Mouse (Mus musculus) A20 (cell line): ENCODE measurements around the gene Plekhm1.
"Not testable (repeated sequence)": the region's sequence is repeated elsewhere in the genome, so short reads cannot be mapped to it uniquely, and the experiment has no call there.

Experiments
- DNase-seq: peaks from one replicate; pipeline ENCODE4 v3.0.0-alpha.2; 2011; ENCODE audit warnings: low read depth, low spot score

The Plekhm1 gene

DNA sequence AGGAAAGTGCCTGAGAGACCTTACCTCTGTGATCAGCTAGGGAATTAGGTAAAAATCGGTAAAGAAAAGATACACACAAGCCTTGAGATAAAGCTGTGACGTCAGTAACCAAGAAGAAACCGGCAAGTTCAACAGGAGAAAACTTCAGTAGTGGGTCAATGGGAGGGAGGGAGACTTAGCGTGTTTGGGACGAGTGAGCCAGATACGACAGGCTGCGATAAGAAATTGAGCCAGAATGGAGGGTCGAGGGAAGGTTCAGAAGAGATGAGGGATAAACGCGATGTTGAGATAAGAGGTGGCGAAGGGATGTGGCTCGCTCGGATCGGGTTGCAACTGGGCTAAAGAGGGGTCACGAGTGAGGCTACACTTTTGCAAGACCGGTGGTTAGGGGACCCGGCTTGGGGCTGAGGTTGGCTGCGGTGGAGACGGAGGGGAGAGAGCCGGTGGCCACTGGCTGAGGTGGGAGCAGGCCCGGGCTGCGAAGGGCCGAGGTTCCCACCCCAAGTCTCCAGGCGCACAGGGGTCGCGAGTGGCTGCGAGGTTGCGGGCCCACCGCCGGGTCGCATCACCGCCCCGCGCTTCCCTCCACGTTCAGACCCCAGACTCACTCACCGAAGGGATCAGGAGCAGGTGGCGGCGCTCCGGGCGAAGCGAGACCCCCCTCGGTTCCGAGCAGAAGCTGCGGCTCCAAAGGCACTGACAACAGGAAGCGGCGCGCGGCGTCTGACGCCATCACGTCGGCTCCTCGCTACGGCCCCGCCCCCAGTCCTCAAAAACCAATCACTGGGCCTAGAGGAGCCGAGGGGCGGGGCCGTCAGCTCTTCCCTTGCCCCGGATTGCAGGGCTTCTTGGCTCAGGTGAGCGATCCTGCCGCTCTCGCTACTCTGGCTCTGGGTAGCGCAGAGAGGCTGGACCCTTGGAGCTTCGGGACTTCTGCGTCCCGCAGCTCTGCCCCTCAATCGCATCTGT, at the start of gene Plekhm1:
Gene Plekhm1, minus strand, starts transcription at position 707 of the 969 bp plus-strand sequence.
- DNase-seq: peak; percentile 98

DNA sequence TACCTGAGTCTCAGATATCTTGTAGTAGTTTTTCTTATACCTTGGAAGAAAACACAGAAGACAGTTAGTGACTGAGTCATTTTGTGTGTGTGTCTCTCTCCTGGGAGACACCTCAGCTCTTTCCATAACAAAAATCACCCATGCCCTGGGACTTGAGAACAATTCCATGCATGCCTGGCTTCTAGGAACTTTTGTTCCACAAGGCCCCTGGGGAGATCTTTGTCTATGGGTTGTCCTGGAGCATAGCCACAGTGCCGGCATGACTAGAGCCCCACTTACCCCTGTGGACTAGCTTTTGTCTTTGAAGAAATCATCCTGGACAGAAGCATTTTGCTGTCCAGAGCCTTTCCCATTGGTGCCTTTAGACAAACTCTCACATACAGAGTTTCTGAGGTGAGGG, 38.6 kb upstream of the Plekhm1 start:
- not testable (repeated sequence) for DNase-seq

DNA sequence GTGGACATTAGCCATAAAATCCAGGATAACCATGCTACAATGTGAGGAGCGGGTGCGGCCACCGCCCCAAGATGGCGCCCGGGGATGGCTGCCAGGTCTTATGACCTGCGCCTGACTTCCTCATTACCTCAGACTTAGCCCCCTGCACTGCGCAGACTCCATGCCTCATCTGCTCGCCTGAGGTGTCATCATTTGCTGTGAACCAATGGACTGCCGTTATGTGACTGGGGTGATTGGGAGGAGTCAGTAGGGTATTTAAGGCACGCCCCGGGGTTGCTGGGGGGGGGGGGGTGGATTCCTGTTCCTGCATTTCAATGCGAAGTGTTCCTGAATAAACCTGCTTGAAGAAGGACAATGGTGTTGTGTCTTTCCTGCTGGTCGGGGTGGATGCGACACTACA, 37.2 kb upstream of the Plekhm1 start:
- not testable (repeated sequence) for DNase-seq

DNA sequence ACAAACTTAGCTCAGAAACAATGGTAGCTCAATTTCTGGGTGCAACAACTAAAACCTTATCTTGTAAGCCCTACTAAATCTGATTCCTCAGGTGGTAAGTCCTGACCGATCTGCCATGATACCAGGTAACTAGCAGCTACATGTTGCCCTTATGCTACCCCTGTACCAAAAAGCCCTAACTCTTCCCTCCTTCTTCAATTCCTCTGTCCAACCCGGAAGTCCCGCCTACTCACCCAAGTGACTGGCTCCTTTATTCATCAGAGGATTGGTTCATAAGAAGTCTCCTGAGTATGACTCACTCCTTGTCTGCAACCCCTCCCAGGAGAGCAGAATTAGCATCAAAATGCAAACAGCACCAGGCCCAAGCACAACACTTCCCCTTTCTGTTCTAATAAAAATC, 31.2 kb upstream of the Plekhm1 start:
- DNase-seq: peak; percentile 92

DNA sequence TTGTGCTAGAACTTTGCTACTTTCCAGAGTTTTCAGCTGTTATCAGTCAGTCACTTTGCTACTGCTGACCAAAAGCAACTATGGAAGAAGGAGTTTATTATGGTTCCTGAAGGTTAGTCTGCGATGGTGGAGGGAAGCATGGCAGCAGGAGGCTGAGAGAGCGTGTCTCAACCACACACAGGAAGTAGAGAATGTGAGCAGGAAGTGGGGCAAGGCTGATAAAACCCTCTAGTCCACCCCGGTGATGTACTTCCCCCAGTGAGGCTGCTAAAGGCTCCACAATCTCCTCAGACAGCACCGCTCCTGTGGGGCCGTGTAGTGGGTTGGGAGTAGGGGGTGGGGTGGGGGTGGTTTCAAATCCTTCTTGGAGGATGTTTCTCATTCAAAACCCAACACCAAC, 23.8 kb upstream of the Plekhm1 start:
- no peak for DNase-seq

DNA sequence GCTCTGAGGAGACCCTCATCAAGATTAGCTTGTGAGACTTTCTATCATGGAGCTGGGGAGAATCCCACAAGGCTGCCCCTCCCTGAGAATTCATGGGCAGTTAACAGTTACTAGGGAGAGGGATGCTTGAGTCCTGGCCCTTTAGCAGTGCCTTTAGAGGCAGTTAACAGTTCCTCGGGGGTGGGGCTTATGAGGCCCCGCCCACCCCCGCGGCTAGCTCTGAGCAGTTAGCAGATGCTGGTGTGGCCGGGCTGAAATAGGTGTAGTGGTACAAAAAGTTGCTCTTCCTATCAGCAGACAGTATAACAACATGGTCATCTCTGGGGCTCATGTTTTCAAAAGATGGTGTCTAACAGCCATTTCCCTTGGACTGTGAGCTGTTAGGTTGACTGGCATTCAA, 12.5 kb upstream of the Plekhm1 start:
- DNase-seq: peak; percentile 53

DNA sequence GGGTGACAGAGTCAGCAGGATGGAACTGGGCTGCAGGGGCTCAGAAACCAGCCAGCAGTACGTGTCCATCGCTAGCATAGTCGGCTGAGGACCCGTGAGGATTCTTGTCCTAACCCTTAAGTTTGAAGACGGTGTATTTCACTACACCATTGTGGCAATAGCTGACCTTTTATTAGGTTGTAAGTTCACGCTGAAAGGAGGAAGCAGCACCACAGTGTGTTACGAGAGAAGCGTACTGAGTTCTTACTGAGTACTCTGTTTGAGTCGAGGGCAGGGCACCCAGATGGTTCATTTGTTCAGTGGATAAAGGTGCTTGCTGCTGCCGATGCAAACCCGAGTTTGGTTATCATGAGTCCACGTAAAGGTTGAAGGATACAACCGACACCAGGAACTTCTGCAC, 7.2 kb upstream of the Plekhm1 start:
- DNase-seq: no peak

DNA sequence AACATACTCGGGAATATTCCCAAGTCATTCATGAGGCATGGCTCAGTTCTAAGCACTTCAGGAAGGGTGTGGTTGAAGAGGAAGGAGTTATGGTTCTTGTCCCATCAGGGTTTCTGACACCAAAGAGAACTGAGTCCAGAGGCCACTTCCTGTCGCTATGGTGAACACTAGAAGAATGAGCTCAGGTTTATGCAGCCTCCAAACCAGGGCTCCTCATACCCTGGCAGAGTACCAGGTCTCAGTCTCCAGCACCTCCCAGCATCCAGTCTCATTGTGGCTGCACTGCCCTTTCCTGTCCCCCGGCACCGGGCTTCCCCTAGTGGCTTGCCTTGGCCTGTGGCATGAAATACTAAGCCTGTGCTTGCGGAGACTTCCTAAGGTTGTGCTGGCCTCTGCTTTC, 6.7 kb upstream of the Plekhm1 start:
- DNase-seq: no peak

DNA sequence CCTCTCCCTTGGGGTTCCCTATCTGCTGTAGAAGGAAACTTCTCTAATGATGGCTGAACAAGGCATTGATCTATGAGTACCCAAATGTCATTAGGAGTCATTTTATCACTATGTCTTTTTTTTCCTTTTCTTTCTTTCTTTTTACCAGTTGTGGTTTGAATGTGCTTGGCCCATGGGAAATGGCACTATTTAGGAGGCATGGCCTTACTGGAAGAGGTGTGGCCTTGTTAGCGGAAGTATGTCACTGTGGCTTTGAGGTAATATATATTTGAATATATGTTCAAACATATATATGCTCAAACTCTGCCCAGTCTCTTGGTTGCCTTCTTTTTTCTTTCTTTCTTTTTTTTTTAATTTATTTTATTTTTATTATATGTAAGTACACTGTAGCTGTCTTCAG, 1.0 kb upstream of the Plekhm1 start:
- no peak for DNase-seq

DNA sequence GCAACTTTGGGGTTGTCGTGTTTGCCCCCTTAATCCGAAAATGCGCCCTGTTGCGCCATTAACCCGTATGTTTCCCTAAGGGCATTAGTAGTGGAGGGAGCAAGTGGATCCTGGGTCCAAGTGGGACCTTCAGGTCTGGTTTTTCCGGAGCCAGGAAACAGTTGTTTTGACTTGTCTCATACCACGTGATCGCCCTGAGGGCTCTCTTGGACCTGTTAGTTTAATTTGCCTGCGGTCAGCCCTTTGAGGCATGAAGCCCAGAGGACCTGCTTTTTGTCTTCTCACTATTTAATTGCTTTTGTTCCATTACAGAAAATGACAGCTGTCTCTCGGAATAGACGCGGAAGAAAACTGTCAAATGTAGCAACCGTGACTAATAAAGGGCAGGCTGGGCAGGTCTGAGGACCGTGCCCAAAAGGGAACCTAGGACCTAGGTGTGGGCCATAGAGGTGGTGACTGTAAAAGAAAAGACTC, 500 bp upstream of the Plekhm1 start:
- peak; percentile 92 for DNase-seq

DNA sequence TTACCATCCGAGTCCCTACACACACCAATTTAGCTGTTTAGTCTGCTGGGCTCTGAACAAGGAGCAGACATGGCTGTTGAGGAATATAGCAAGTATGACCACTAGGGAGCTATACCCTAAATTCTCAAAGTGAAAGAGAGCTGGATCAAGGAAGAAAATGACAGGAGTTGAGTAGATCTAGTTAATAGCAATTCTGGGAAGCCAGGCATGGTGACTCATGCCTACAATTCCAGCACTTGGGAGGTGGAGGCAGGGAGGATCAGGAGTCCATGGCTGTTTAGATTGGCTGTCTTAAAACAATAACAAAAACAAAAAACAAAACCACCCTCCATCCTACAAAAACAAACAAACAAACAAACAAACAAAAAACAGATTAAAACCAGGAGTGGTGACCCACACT, 1.2 kb downstream of the Plekhm1 start:
- DNase-seq: no peak

DNA sequence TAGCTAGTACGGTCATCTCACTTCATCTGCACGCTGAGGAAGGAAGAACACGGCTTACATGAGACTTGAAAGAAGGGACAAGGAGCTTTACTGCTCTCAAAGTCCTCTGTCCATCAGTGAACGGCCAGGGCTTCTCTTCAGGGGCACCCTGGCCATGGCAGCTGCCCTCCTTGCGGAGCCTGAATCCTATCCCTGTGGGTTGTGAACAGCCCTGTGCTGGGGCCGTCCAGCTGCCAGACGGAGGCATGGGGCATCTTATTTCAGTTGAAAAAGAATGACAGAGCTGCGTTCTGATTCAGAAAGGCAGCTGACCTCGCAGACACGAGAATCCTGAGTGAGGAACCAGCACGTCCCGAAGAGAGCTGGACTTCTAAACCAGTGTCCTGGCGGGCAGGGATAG, 3.6 kb downstream of the Plekhm1 start:
- no peak for DNase-seq

DNA sequence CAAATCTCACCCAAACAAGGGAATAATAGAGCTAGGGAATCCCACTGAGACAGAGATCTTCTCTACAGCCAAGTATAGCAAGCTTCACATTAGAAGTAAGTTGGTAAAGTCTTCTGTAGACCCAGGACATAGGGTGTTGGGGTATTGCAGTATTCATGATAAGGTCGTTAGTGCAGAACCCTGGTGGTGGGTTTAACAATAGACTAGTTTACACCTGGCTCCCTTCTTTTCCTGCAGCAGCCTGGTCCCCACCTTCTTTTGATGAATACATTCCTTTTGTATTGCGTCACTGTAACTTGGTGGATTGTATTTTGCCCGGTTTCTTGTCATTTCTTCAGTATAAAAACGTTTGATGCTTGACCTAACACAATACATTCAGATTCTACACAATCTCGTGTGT, 5.4 kb downstream of the Plekhm1 start:
- not testable (repeated sequence) for DNase-seq

DNA sequence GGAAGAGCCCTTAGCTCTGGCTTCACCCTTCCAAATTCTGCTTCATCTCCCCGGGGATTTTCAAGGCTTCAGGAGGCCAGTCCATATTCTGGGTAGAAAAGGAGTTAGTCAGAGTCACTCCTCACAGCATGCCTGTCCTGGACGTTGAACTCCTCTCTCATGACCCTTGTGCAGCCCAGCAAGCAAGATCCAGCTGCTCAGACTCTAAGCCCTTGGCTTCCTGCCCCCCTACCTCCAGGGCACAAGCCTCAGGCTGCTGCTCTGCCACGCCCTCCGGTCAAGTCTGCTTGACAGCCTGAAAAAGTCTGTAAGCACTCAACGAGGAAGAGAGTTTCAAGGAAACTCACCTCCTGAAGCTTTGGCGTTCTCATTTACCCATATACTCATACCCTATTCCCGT, 5.9 kb downstream of the Plekhm1 start:
- no peak for DNase-seq

DNA sequence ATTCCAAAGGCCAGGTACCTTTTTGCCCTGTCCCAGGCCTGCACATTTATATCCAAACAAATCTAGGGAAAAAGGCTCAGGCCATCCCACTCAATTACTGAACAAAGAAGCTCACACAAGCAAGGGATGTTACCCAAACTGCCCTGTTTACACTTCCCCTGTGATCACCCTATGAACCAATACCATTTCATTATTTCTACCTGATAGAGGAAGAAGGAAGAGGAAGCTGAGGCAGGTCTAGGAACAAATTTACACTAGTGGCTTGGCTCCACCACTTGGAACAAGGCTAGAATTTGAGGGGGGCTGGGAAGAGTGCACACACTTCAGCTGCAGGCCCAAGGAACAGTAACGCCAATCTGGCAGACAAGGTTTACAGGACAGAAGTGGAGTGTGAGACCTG, 6.7 kb downstream of the Plekhm1 start:
- DNase-seq: no peak

DNA sequence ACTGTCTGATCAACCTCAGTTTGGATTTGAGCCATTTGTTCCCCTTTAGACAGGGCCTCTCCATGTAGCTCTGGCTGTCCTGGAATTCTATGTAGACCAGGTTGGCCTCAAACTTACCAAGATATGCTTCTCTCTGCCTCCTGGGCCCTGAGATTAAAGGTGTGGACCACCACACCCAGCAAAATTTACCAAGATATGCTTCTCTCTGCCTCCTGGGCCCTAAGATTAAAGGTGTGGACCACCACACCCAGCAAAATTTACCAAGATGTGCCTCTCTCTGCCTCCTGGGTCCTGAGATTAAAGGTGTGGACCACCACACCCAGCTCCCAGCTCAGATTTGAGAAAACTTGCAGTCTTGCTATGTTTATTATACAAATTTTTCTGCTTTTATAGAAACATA, 7.9 kb downstream of the Plekhm1 start:
- no peak for DNase-seq

DNA sequence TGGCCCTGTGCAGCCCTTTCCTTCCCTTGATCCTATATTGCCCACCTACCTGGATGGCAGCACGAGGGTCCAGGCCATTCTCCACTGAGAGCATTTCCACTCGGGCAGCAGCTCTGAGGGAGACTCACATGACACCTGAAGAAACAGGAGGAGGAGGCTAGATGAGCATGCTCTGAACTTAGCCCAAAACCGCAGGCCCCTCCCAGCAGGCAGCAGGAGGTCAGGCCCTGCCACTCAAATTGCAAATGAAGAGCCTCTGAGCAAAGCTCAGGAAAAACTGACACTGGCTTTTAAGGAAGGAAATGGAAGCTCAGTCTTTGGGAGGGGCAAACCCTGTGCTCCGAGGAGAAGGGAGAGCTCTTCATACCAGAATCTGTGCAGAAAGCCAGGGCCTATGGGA, 8.7 kb downstream of the Plekhm1 start:
- DNase-seq: no peak

DNA sequence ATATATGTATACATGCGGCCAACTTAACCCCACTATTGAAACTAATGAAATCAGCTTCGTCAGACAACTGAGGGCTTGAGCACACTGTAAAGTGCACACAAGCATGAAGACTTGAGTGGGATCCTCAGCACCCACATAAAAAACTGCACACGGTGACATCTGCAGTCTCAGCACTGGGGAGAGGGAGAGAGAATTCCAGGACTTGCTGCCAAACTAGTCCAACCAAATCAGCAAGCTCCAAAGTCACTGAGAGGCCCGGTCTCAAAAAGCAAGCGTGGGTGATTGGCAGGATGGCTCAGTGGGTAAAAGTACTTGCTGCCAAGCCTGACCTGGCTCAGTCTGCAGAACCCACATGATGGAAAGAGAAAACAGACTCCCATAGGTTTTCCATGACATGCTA, 9.7 kb downstream of the Plekhm1 start:
- DNase-seq: no peak

DNA sequence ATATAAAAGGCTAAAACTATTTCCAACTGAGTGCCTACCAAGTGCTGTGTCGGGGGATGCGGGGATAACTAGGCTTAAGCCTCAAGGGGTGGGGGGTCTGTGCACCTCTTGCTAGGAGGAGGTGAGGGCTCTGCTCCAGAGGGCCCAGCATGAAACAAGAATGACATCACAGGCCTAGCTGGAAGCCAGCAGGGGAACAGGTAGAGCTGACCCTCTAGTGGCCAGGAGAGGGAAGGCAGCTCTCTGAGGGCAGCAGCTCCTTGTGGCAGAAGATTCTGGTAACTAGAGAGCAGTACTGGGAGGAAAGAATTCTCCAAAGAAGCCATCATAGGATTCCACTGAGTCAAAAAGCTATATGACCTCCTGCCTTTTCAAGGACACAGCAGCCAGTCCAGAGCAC, 10.3 kb downstream of the Plekhm1 start:
- peak; percentile 66 for DNase-seq

DNA sequence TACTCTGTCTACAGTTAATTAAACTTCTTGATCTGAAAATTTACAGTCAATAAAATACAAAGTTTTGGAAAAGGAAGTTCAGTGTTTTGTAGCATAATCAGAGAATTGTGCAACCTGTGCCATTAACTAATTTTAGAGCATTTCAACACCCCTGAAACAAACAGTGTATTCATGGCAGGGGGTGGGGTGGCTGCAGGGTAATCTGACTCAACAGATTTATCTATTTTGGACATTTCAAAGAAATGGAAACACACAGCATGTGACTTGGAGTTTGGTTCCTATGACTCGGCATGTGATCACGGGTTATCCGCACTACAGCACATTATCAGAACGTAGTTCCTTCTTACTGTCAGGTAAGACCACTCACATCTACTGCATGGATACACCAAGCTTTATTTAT, 12.5 kb downstream of the Plekhm1 start:
- no peak for DNase-seq

DNA sequence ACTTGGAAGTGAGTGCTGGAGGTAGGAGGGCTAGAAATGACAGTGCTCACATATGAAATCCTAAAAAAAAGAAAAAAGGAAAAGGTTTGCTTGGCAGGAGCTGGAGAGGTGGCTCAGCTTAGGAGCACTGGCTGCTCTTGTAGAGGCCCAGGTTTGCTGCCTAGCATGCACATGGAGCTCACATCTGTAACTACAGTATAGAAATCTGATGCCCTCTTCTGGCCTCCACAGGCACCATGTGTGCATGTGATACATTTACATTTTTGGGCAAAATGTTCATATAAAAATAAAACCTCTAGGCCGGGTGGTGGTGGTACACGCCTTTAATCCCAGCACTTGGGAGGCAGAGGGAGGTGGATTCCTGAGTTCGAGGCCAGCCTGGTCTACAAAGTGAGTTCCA, 13.4 kb downstream of the Plekhm1 start:
- DNase-seq: peak; percentile 65

DNA sequence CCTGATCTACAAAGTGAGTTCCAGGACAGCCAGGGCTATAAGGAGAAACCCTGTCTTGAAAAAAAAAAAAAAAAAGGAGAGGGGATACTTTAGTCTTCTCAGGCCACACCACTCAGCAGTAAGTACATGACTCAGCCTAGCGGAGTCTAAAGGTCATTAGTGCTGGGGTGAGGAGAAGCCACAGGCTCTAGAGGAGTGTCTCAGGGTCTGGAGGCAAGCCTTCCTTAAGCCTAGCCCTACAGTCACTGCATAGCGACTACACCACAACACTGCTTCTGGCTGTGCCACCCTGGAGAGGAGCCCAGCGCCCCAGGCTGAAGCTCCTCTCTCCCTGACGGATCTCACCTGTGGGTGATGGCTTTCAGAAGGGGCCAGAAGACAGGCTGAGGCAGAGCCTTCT, 15.8 kb downstream of the Plekhm1 start:
- no peak for DNase-seq

DNA sequence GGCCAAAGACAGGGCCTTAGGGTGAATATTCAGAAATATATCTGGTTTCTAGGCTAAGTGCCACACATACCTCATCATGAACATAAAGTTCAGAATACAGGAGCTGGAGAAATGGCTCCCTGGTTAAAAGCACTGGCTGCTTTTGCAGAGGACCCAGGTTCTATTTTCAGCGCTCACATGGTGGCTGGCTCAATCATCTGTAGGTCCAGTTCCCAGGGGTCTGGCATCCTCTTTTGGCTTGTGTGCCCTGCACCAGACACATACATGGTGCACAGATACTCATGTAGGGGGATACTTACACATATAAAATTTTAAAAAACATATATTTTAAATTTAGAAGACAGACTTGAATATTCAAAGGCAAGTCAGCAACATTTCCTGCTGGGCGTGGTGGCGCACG, 16.3 kb downstream of the Plekhm1 start:
- DNase-seq: no peak
